Mouse (Mus musculus): ENCODE results near the gene Cck. TPM values are rescaled to one million over a fixed set of nuclear protein-coding genes. Genes with fewer than 3 reads are reported as not detected.

The Cck gene
- polyA plus RNA-seq, 2 experiments: 5.2 to 9.9 TPM

- Histone ChIP-seq H3K9me3 (ENCODE audit: control insufficient read depth, low read length) (no peaks in the 10 kb centered on the region), H3K9ac (ENCODE audit: low read depth, low read length, severe bottlenecking) (no peak overlapping the region), H3K4me2 (replicated peaks; ENCODE audit: low read depth, low read length, severe bottlenecking) (no peak overlapping the region), H3K4me3 (replicated peaks; ENCODE audit: low read length) (no peak overlapping the region), H3K4me1 (ENCODE audit: control insufficient read depth, insufficient read depth, low read length) (no peaks in the 10 kb centered on the region), H3K27me3 (ENCODE audit: control insufficient read depth, insufficient read depth, low read length) (no peaks in the 10 kb centered on the region), H3K36me3 (ENCODE audit: control insufficient read depth, insufficient read depth, low read length) (peaks cover 67% of the 10 kb centered on the region), H3K27ac (replicated peaks; ENCODE audit: low read depth, low read length) (no peak overlapping the region)
- ATAC-seq (ENCODE audit: low FRiP score, low read depth) (no peak), DNase-seq (ENCODE audit: low spot score) (no peak)
- 91% methylated on average over 13 of the region's 13 CpGs for WGBS
- TF ChIP-seq POLR2A (IDR thresholded peaks at IDR 0.05; ENCODE audit: borderline replicate concordance, extremely low read depth, insufficient read depth, insufficient read length): no peak
Observed at GRCm38 (mm10) chr9:121446431-121446831, 49.1 kb downstream of the Cck start.

DNA sequence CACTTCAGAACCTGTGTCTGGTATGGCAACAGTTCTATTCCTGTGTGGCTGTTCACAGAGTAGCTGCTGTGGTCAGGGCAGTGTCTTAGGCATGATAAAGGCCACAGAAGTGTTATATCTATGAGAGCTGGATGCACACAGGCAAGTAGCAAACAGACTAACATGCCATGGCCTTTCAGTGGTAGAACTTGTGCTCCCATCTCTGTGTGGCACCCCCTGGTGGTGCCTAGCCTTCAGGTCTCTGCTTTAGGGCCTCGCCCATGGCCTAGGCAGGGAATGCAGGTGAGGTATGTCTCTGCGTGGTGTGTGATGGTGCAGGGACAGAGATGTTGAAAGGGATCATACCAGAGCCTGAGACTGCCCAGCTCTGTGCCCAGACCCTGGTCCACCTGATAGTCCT, 50.1 kb downstream of the Cck start:
- no peak overlapping the region for H3K27ac ChIP-seq (replicated peaks; ENCODE audit: low read depth, low read length)
- 83% methylated on average over 2 of the region's 2 CpGs for WGBS
- no peak for TF ChIP-seq POLR2A (IDR thresholded peaks at IDR 0.05; ENCODE audit: borderline replicate concordance, extremely low read depth, insufficient read depth, insufficient read length)
- H3K4me3 ChIP-seq (replicated peaks; ENCODE audit: low read length): no peak overlapping the region
- H3K4me1 ChIP-seq (ENCODE audit: control insufficient read depth, insufficient read depth, low read length): no peaks in the 10 kb centered on the region
- no peaks in the 10 kb centered on the region for H3K27me3 ChIP-seq (ENCODE audit: control insufficient read depth, insufficient read depth, low read length)
- H3K36me3 ChIP-seq (ENCODE audit: control insufficient read depth, insufficient read depth, low read length): peaks cover 64% of the 10 kb centered on the region
- DNase-seq (ENCODE audit: low spot score): no peak
- H3K9me3 ChIP-seq (ENCODE audit: control insufficient read depth, low read length): no peaks in the 10 kb centered on the region
- H3K9ac ChIP-seq (ENCODE audit: low read depth, low read length, severe bottlenecking): no peak overlapping the region
- no peak overlapping the region for H3K4me2 ChIP-seq (replicated peaks; ENCODE audit: low read depth, low read length, severe bottlenecking)
- ATAC-seq (ENCODE audit: low FRiP score, low read depth): no peak

DNA sequence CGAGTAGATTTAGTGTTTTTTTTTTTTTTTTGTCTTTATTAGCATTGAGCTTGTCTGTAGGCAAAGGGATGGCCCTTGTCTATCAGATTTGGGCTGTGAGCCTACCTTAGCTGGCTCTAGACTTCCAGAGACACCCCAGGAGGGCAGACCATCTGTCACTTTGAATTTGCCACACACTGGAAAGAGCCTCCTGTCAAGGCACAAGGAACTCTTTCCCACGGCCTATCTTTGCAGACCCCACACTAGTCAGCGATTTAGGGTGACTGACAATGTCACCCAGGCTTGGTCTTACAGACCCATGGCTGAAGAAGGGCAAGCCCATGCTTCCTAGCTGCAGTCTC, 51.2 kb downstream of the Cck start:
- WGBS: 86% methylated on average over 3 of the region's 3 CpGs
- Histone ChIP-seq H3K9ac (ENCODE audit: low read depth, low read length, severe bottlenecking) (no peak overlapping the region), H3K36me3 (ENCODE audit: control insufficient read depth, insufficient read depth, low read length) (peaks cover 58% of the 10 kb centered on the region), H3K9me3 (ENCODE audit: control insufficient read depth, low read length) (no peaks in the 10 kb centered on the region), H3K27ac (replicated peaks; ENCODE audit: low read depth, low read length) (no peak overlapping the region), H3K27me3 (ENCODE audit: control insufficient read depth, insufficient read depth, low read length) (no peaks in the 10 kb centered on the region), H3K4me2 (replicated peaks; ENCODE audit: low read depth, low read length, severe bottlenecking) (no peak overlapping the region), H3K4me3 (replicated peaks; ENCODE audit: low read length) (no peak overlapping the region), H3K4me1 (ENCODE audit: control insufficient read depth, insufficient read depth, low read length) (no peaks in the 10 kb centered on the region)
- TF ChIP-seq POLR2A (IDR thresholded peaks at IDR 0.05; ENCODE audit: borderline replicate concordance, extremely low read depth, insufficient read depth, insufficient read length): no peak
- DNase-seq (ENCODE audit: low spot score): no peak
- no peak for ATAC-seq (ENCODE audit: low FRiP score, low read depth)

DNA sequence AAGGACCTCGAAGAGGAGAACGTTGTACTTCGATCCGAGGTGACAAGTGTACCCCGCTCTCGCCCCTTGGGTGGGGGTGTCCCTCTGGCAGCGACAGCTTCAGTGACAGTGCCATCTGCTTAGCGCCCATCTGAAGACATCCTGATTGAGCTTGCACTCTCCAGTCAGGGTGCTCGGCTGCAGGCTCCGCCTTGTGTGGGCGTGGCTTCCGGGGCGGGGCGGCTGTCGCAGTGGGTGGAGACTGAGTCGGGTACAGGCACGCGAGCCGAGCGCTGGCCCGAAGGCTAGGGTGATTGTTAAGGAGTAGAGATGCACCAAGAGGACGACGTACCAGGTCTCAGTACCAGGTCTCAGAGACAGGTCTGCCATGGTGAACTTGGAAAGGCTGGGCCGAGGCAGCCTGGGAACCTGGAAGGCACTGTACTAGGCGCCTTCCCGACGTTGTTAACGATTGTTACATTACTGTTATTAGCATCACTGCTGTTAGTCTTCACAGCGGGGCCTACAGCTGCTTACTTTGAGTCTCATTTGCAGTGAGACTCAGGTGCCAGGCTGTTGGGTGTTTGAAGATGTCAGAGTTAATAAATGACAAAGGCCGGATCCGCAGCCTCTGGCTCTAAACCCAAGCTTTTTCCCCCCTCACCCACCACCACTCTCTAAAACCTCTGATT, 51.7 kb downstream of the Cck start:
- no peaks in the 10 kb centered on the region for H3K27me3 ChIP-seq (ENCODE audit: control insufficient read depth, insufficient read depth, low read length)
- DNase-seq (ENCODE audit: low spot score) (no peak), ATAC-seq (ENCODE audit: low FRiP score, low read depth) (no peak)
- no peak overlapping the region for H3K4me3 ChIP-seq (replicated peaks; ENCODE audit: low read length)
- WGBS: 70% methylated on average over 31 of the region's 31 CpGs
- H3K4me1 ChIP-seq (ENCODE audit: control insufficient read depth, insufficient read depth, low read length): no peaks in the 10 kb centered on the region
- no peaks in the 10 kb centered on the region for H3K9me3 ChIP-seq (ENCODE audit: control insufficient read depth, low read length)
- H3K9ac ChIP-seq (ENCODE audit: low read depth, low read length, severe bottlenecking): no peak overlapping the region
- peaks cover 53% of the 10 kb centered on the region for H3K36me3 ChIP-seq (ENCODE audit: control insufficient read depth, insufficient read depth, low read length)
- no peak overlapping the region for H3K4me2 ChIP-seq (replicated peaks; ENCODE audit: low read depth, low read length, severe bottlenecking)
- H3K27ac ChIP-seq (replicated peaks; ENCODE audit: low read depth, low read length): no peak overlapping the region
- TF ChIP-seq POLR2A (IDR thresholded peaks at IDR 0.05; ENCODE audit: borderline replicate concordance, extremely low read depth, insufficient read depth, insufficient read length): no peak

- Histone ChIP-seq H3K27ac (replicated peaks; ENCODE audit: low read depth, low read length) (no peak overlapping the region), H3K9ac (ENCODE audit: low read depth, low read length, severe bottlenecking) (no peak overlapping the region), H3K27me3 (ENCODE audit: control insufficient read depth, insufficient read depth, low read length) (no peaks in the 10 kb centered on the region), H3K4me1 (ENCODE audit: control insufficient read depth, insufficient read depth, low read length) (no peaks in the 10 kb centered on the region), H3K36me3 (ENCODE audit: control insufficient read depth, insufficient read depth, low read length) (peaks cover 36% of the 10 kb centered on the region), H3K4me3 (replicated peaks; ENCODE audit: low read length) (no peak overlapping the region), H3K9me3 (ENCODE audit: control insufficient read depth, low read length) (no peaks in the 10 kb centered on the region), H3K4me2 (replicated peaks; ENCODE audit: low read depth, low read length, severe bottlenecking) (no peak overlapping the region)
- WGBS: 54% methylated on average over 1 of the region's 1 CpGs
- no peak for ATAC-seq (ENCODE audit: low FRiP score, low read depth)
- no peak for TF ChIP-seq POLR2A (IDR thresholded peaks at IDR 0.05; ENCODE audit: borderline replicate concordance, extremely low read depth, insufficient read depth, insufficient read length)
- no peak for DNase-seq (ENCODE audit: low spot score)
Observed at GRCm38 (mm10) chr9:121442145-121442544, 53.3 kb downstream of the Cck start.

Other genes starting within 250 kb of the Cck start
- 6.4 and 7.2 TPM in 2 replicates for gene Ulk4, start 218.5 kb downstream of the Cck start, polyA plus RNA-seq (2012; rRNA removed)
- 120 and 123 TPM in 2 replicates for gene Ulk4, start 218.5 kb downstream of the Cck start, polyA plus RNA-seq (2014; fragmentation: Nextera tagmentation; extraction: Ambion mirVana)
- gene Trak1, start 198.2 kb downstream of the Cck start, polyA plus RNA-seq (2012; rRNA removed): 31.2 and 37.5 TPM in 2 replicates
- gene Trak1, start 198.2 kb downstream of the Cck start, polyA plus RNA-seq (2014; fragmentation: Nextera tagmentation; extraction: Ambion mirVana): 20.0 and 20.8 TPM in 2 replicates
- gene Lyzl4, start 146.4 kb upstream of the Cck start, polyA plus RNA-seq (2012; rRNA removed): 0.17 and 0.21 TPM in 2 replicates
- 0.33 TPM in 1 of 2 replicates, not detected in the other for gene Lyzl4, start 146.4 kb upstream of the Cck start, polyA plus RNA-seq (2014; fragmentation: Nextera tagmentation; extraction: Ambion mirVana)
- 0.42 and 0.47 TPM in 2 replicates for gene Vipr1, start 147.0 kb upstream of the Cck start, polyA plus RNA-seq (2012; rRNA removed)
- 0.45 and 0.48 TPM in 2 replicates for gene Vipr1, start 147.0 kb upstream of the Cck start, polyA plus RNA-seq (2014; fragmentation: Nextera tagmentation; extraction: Ambion mirVana)
- gene Sec22c, start 209.8 kb upstream of the Cck start, polyA plus RNA-seq (2012; rRNA removed): 10.8 and 13.2 TPM in 2 replicates
- gene Sec22c, start 209.8 kb upstream of the Cck start, polyA plus RNA-seq (2014; fragmentation: Nextera tagmentation; extraction: Ambion mirVana): 11.4 and 12.6 TPM in 2 replicates
- gene Ss18l2, start 214.6 kb upstream of the Cck start, polyA plus RNA-seq (2012; rRNA removed): 50.6 and 73.7 TPM in 2 replicates
- 128 and 143 TPM in 2 replicates for gene Ss18l2, start 214.6 kb upstream of the Cck start, polyA plus RNA-seq (2014; fragmentation: Nextera tagmentation; extraction: Ambion mirVana)
- gene Nktr, start 223.5 kb upstream of the Cck start, polyA plus RNA-seq (2012; rRNA removed): 188 and 216 TPM in 2 replicates
- gene Nktr, start 223.5 kb upstream of the Cck start, polyA plus RNA-seq (2014; fragmentation: Nextera tagmentation; extraction: Ambion mirVana): 73.5 and 81.4 TPM in 2 replicates

Measured in limb, embryonic 14.5 days (tissue).